11 mouse cellular contexts compared by ENCODE assay signal in genomic region chr2:170176284-170176926, GRCm38 (mm10). TPM values are rescaled to one million over a fixed set of nuclear protein-coding genes. Genes with fewer than 3 reads are reported as not detected.
A peak's percentile ranks its signal among the peaks of the same experiment; 100 is the strongest.
DNase-seq lines count a peak whose midpoint lies in the region; ATAC-seq and TF ChIP-seq lines count a peak whose summit lies in the region.
"Had no signal": no experiment of that assay in that cellular context is flagged by ENCODE, and none has a peak within 500 bp of the region (broad histone marks: within the 10 kb centered on the region; RNA-seq: fewer than 3 reads in every experiment).

No protein-coding gene starts in this region.

- no peak for TF ChIP-seq POLR2A in ES-Bruce4 (IDR thresholded peaks at IDR 0.05; ENCODE audit: insufficient read depth, low read length)

- no peaks in the 10 kb centered on the region for H3K36me3 ChIP-seq in hindbrain, embryonic 10.5 days
- H3K36me3 ChIP-seq in hindbrain, embryonic 16.5 days (ENCODE audit: control insufficient read depth, insufficient read depth, low read length) = no peaks in the 10 kb centered on the region
- H3K36me3 ChIP-seq in ES-Bruce4 (ENCODE audit: control insufficient read depth, insufficient read depth, low read length, poor library complexity, severe bottlenecking) = no peaks in the 10 kb centered on the region
- H3K36me3 ChIP-seq in limb, embryonic 10.5 days = no peaks in the 10 kb centered on the region

- no peaks in the 10 kb centered on the region; the same call in 1 of the 2 replicates for H3K27me3 ChIP-seq in hindbrain, embryonic 10.5 days (ENCODE audit: insufficient read depth, poor library complexity, severe bottlenecking)
- no peaks in the 10 kb centered on the region for H3K27me3 ChIP-seq in hindbrain, embryonic 16.5 days (replicated peaks; ENCODE audit: control insufficient read depth, insufficient read depth, low read length)
- H3K27me3 ChIP-seq in ES-Bruce4 (ENCODE audit: control insufficient read depth, insufficient read depth, low read length, poor library complexity, severe bottlenecking) = no peaks in the 10 kb centered on the region
- H3K27me3 ChIP-seq in limb, embryonic 10.5 days (ENCODE audit: low read depth, poor library complexity, severe bottlenecking) = no peaks in the 10 kb centered on the region

- H3K9ac ChIP-seq in hindbrain, embryonic 16.5 days (ENCODE audit: low read depth, low read length) = no peak overlapping the region; the same call in 1 of the 2 replicates
- H3K9ac ChIP-seq in ES-Bruce4 (ENCODE audit: low read depth, poor library complexity, severe bottlenecking) = 0 out of 2 replicates have a peak overlapping the region, but pooled peaks have one; percentile 10
- H3K9ac ChIP-seq: liver, embryonic 14.5 days had no signal

- DNase-seq in hindbrain, embryonic 10.5 days (ENCODE audit: low spot score) = peak; percentile 39
- DNase-seq in embryo, embryonic 11 days = peak; percentile 69
- no peak for DNase-seq in limb, embryonic 10.5 days (ENCODE audit: low spot score)
- DNase-seq in gastrocnemius, postnatal 25 days = no peak
- no peak for DNase-seq in frontal cortex, postnatal 25 days (ENCODE audit: low spot score in 2 of 2)
- DNase-seq in left cerebral cortex, adult 9 months (ENCODE audit: low spot score in 2 of 2) = no peak
- DNase-seq: right cerebral cortex, postnatal 14 days had no signal

- no peak for TF ChIP-seq CTCF in ES-Bruce4 (IDR thresholded peaks at IDR 0.05; ENCODE audit: low read depth, low read length)

- no peaks in the 10 kb centered on the region for H3K9me3 ChIP-seq in hindbrain, embryonic 10.5 days
- H3K9me3 ChIP-seq in hindbrain, embryonic 16.5 days (ENCODE audit: control insufficient read depth, low read length) = no peaks in the 10 kb centered on the region
- no peaks in the 10 kb centered on the region for H3K9me3 ChIP-seq in ES-Bruce4 (replicated peaks; ENCODE audit: control insufficient read depth, insufficient read depth, low read length, poor library complexity, severe bottlenecking)
- no peaks in the 10 kb centered on the region for H3K9me3 ChIP-seq in limb, embryonic 10.5 days (replicated peaks)

- peaks cover 42% of the 10 kb centered on the region for H3K4me1 ChIP-seq in hindbrain, embryonic 10.5 days (replicated peaks)
- peaks cover 7% of the 10 kb centered on the region; the same call in 1 of the 2 replicates for H3K4me1 ChIP-seq in hindbrain, embryonic 16.5 days (ENCODE audit: control insufficient read depth, insufficient read depth, low read depth, low read length)
- peaks cover 4% of the 10 kb centered on the region for H3K4me1 ChIP-seq in ES-Bruce4 (ENCODE audit: control insufficient read depth, insufficient read depth, low read length)
- H3K4me1 ChIP-seq in limb, embryonic 10.5 days = peaks cover 41% of the 10 kb centered on the region

- H3K4me2 ChIP-seq in hindbrain, embryonic 16.5 days (ENCODE audit: low read length) = no peak overlapping the region

- WGBS in hindbrain, embryonic 10.5 days = 28% methylated on average over 8 of the region's 8 CpGs
- 13% methylated on average over 8 of the region's 8 CpGs for WGBS in hindbrain, embryonic 16.5 days
- WGBS in limb, embryonic 10.5 days = 27% methylated on average over 6 of the region's 8 CpGs

- peak overlapping the region; percentile 57; the same call in 1 of the 2 replicates for H3K27ac ChIP-seq in hindbrain, embryonic 10.5 days
- H3K27ac ChIP-seq in hindbrain, embryonic 16.5 days (ENCODE audit: low read depth, low read length) = no peak overlapping the region
- H3K27ac ChIP-seq in ES-Bruce4 (ENCODE audit: insufficient read depth, low read length) = no peak overlapping the region
- 0 out of 2 replicates have a peak overlapping the region, but pooled peaks have one; percentile 16 for H3K27ac ChIP-seq in limb, embryonic 10.5 days

- TF ChIP-seq EP300 in ES-Bruce4 (IDR thresholded peaks at IDR 0.05; ENCODE audit: insufficient read depth, low read depth, low read length) = no peak

- no peak for ATAC-seq in hindbrain, embryonic 16.5 days

- no peak overlapping the region for H3K4me3 ChIP-seq in hindbrain, embryonic 10.5 days
- no peak overlapping the region for H3K4me3 ChIP-seq in hindbrain, embryonic 16.5 days (ENCODE audit: low read length)
- H3K4me3 ChIP-seq in ES-Bruce4 (ENCODE audit: low read depth, low read length) = no peak overlapping the region
- no peak overlapping the region for H3K4me3 ChIP-seq in limb, embryonic 10.5 days
- H3K4me3 ChIP-seq: myocyte had no signal

RNA-seq across cellular contexts. Expression of gene Zfp217, which starts 28.5 kb away (rescaled TPM):
- polyA plus RNA-seq in hindbrain, embryonic 10.5 days (2016; fragmentation: Nextera tagmentation; extraction: Ambion mirVana) = 3.0 TPM in 2 replicates
- 0.92 and 1.0 TPM in 2 replicates for polyA plus RNA-seq in hindbrain, embryonic 16.5 days (2015; fragmentation: Nextera tagmentation; extraction: Ambion mirVana)
- 39.6 and 39.9 TPM in 2 replicates for polyA plus RNA-seq in ES-Bruce4 (2011; ENCODE audit: insufficient read depth, insufficient read length, low read depth, missing spikeins)
- polyA plus RNA-seq in limb, embryonic 10.5 days (2016; fragmentation: Nextera tagmentation; extraction: Ambion mirVana) = 3.9 and 4.1 TPM in 2 replicates
- total RNA-seq in gastrocnemius, postnatal 25 days (2021) = 1 to 10 TPM; 7.0 to 7.2 TPM

Comparison
In these comparisons a context has a peak if more than half of its experiments do, and no peak if none do; other contexts are left out.
1. H3K27ac ChIP-seq: peak in hindbrain, embryonic 10.5 days (single experiment) and limb, embryonic 10.5 days (single experiment); none in hindbrain, embryonic 16.5 days (single experiment) and ES-Bruce4 (single experiment).
2. DNase-seq: peak in hindbrain, embryonic 10.5 days (single experiment) and embryo, embryonic 11 days (single experiment); none in limb, embryonic 10.5 days (single experiment), gastrocnemius, postnatal 25 days (single experiment), frontal cortex, postnatal 25 days (0 of 2) and left cerebral cortex, adult 9 months (0 of 2).